Mouse (Mus musculus): ENCODE data around the gene Procr.

DNA sequence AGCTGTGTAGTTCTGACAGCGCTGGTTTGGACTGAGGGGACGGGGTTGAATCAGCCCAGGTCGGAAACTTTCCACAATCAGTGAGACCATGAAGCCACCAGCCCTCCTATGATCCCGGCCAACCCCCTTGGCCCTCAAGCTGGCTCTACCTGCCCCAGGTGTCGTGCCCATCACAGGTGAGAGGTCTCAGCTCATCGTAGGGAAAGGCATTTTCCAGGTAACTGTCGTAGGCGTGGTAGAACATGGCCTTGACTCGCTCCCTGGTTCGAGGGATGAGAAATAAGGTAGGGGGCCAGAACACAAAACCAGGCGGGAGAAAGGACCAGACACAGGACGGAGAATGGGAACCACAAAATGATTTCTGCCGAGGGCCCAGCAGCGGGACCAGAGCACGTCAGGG lies 22.2 kb upstream of the Procr start:
- TF ChIP-seq CTCF (conservative IDR thresholded peaks at IDR 0.05; ENCODE audit: low read length) (no peak), NANOG (IDR thresholded peaks at IDR 0.05; ENCODE audit: borderline replicate concordance, low read length) (no peak), POU5F1 (IDR thresholded peaks at IDR 0.05; ENCODE audit: borderline replicate concordance, low read length) (no peak)

Measured in E14TG2a.4 (cell line).